Mouse (Mus musculus) inflammation-experienced regulatory T-cells, adult 6 months (primary cell): ENCODE measurements around the gene 4930503B20Rik. TPM values are rescaled to one million over a fixed set of nuclear protein-coding genes. Genes with fewer than 3 reads are reported as not detected.

Experiments used
- ATAC-seq: one replicate; pipeline ENCODE4 v1.8.0; 2017
- polyA plus RNA-seq, 3 experiments: library from polyadenylated mRNA; unstranded; fragments of 100-300 nt; shearing (Covaris generic); gene quantifications; one replicate each; pipeline ENCODE4 v1.2.1; 2017

4930503B20Rik gene
- polyA plus RNA-seq, 3 experiments from 2014 or later, result not detected

DNA sequence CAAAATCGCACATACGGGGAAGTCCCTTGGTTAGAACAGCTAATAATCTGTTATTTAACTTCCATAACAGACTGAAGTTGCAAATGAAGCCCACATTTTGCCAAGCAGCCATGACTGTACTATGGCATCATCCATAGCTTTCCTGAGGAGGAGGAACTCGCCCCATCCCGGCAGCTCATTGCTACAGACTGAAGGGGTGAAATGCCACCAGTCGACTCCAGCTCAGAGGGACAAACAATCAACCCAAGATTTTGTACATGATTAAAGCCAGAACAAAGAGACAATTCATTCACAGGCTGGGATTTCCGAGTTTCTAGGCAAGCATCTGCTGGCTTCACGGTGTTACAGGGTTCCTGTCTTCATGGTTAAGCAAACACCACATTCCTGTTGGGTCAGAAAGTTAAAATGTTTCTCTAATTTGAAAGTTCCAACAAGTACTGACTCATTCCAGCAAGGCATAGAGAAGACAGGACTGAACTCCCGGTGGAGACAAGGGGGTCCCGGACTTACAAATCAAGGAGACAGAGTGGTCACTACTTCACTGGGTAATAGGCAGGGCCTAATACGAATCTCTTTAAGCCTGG lies 1.7 kb downstream of the 4930503B20Rik start:
- ATAC-seq, result no peak

GRCm38 (mm10) chr3:146641818-146642427 lies 9.2 kb downstream of the 4930503B20Rik start:
- ATAC-seq, result no peak

- ATAC-seq, result no peak
Measured at GRCm38 (mm10) chr3:146632506-146632905, 18.6 kb downstream of the 4930503B20Rik start.

DNA sequence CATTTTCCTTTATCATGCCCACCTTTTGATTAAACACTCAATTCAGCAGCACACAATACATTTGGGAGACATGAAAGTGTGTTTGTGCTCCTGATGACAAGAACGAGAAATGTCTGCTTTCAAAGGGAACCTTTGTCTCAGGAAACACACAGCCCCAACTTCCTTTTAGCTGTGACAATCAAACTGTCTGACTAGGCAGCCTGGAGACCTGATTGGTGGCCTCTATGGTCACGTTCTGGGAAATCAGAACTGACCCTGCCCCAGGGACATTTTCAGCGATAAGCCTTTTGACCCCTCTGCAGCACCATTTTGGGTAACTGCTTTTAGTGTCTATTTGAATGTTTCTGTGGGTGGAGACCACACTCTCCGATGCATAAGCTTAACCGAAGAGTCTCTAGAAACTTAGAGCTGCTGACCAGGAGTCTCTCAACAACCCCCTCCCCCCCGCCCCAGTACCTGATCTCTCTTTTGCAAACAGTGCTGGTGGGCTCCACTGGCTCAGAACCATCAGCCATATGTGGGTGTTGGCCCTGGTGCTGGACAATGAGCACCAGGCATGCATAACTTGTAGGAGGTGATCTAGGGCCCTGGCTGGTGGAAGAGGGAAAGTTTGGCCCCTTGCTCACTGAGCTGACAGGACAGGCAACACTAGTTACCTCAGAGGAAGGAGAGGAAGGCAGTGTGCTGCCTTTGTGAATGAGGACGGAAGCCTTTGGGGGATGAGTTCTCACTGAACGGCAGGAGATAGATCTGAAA lies 22.7 kb downstream of the 4930503B20Rik start:
- no peak for ATAC-seq

DNA sequence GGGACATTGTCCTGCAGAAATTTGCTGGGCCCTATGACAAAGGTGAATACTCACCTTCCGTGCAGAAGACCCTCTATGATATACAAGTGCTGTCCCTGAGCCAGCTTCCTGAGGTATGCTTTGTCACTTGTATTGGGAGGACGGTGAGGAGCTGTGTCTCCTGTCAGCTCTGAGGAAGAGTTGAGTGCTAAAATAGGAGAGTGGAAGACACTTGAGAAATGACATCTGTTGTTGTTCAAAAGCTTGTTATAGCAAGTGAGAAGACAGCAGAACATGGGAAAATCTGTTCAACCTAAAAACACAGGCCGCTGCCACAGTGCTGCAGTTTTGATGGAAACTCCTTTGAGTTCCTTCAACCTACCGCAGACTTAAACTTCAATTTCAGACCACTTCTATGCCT lies 25.4 kb downstream of the 4930503B20Rik start:
- ATAC-seq, result no peak

DNA sequence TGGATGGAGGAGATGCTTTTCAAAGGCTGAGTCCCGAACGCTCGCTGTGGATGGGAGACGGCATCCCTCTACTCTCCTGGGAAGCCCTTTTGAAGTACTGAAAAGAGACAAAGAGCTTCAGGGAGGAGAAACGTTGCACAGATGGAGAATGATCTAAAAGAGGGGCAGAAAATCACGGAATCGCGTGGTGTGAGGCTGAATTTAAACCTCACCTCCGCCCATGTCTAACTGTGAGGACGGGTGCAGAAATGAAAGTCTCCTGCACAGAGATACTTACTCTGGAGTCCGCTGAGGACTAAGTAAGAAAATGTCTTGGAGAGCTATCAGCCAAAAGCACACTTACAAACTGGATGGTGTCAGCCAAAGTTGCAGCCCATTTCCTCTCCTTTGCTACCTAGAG lies 29.2 kb downstream of the 4930503B20Rik start:
- no peak for ATAC-seq

DNA sequence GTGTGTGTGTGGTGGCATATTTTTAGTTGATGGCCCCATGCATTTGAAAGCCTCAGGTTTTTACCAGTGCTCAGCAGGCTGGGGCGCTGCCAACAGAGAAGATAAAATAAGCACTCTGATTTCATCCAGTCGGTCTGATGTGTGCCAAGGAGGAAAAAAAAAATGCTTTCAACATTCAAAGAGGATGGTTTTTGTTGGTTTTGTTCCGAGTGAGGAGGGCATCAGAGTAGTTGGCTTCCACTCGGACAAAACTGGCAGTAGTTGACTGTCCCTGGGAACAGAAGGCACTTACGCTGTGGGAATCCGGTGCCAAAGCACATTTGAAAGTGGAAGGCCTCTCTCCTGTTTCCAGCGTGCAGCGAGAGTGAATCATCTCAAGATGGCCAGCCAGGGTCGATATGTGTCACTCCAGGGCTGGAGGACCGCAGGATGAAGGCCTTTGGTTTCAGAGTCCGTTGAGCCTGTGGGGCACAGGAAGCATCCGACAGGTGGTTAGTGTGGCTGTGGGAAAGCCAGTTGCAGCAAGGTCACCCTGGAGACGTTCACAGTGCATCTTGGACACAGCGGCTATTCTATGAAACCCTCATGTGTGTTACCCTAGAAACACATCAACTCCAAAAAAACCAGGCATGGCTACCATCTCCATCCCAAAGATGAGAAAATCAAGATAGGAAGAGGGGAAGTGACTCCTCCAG lies 30.4 kb downstream of the 4930503B20Rik start:
- no peak for ATAC-seq

DNA sequence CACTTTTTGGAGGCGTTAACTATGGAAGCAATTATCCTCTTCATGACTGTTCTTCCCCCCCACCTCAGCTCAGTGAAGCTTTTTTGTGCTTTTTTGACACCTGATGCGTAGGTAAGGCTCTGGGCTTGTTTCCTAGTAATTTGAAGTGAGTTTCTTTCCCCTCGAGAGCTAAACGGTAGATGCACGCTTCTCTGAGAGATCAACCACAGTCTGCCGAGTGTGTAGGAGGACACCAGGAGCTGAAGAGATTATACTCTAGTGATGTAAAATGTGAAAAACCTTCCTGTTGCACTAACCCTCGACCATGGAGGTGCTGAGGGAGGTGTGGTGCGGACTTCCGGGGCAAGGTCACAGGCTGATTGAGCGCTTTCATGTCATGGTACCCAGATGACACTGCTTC lies 31.0 kb downstream of the 4930503B20Rik start:
- ATAC-seq, result no peak

DNA sequence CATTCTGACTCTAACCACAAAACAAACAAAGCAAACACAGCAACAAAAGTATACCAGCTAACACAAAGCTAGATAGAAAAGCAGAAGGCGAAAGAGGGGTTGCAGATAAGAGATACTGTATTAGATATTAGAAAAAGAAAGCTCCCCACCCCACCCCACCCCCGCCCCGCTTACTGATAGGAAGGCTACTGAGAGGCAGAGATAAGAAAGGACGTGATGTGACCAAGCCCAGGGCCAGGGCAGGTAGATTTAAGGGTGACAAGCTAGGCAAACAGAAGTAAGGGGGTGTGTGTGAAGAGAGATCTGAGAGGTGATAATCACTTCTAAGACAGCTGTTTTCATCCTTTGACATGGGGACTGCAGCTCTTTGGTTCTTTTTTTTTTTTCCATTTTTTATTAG lies 32.8 kb downstream of the 4930503B20Rik start:
- no peak for ATAC-seq

DNA sequence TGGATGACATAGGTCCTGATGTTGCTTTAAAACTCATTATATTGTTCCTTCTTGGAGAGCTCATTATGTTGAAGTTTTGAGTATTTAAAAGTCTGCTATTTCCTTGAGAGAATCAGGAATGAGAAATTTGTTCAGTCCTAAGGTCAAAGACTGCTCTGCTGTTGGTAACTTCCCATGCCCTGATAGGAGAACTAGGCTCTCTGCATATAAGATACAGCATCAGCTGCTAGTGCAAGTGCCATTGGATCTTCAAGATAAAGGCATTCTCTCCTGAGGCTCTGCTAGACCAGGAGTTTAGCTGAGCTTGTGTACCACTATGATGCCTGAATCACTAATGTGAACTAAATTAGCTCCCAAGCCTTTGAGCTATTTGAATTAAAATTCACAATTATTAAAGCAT lies 33.2 kb downstream of the 4930503B20Rik start:
- no peak for ATAC-seq

GRCm38 (mm10) chr3:146616533-146617283 lies 34.4 kb downstream of the 4930503B20Rik start:
- ATAC-seq, result no peak

GRCm38 (mm10) chr3:146615496-146615895 lies 35.6 kb downstream of the 4930503B20Rik start, which contains the start of gene Dnase2b:
Dnase2b (minus strand) TSS chr3:146615596.
- ATAC-seq, result no peak

GRCm38 (mm10) chr3:146611821-146612220 lies 39.3 kb downstream of the 4930503B20Rik start:
- no peak for ATAC-seq

DNA sequence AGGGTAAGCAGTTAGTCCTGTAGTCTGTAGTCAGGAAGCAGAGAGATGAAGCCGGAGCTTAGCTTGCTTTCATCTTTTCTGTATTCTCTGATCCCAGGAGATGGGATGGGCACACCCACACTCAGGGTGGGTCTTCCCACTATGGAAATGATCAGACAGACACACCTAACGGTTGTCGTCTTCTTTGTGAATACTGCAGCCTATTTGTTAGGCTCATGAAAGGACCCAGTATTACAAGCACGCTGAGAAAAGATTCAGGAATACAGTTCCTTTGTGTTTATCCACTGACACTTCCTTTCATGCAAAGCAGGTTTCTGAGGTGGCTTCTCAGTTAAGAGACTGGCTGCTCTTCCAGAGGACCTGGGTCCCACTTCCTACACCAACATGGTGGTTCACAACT lies 39.9 kb downstream of the 4930503B20Rik start:
- ATAC-seq, result no peak

DNA sequence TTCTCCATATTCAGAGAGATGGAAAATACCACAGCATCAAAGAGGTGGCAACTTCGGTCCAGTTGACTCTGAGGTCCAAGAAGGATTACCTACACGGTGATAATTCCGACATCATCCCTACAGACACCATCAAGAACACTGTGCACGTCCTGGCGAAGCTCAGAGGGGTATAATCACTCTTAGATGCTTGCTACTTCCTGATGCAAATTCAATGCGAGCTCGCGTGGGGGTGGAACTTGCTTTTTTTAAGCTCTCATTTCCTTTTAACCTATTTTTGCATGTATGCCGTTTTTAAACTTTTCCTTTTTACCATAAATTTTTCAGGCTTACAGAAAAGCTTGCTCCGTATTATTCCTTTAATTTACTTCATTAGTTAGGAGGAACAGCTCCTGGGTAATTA lies 40.8 kb downstream of the 4930503B20Rik start:
- ATAC-seq, result no peak

GRCm38 (mm10) chr3:146607368-146607767 lies 43.7 kb downstream of the 4930503B20Rik start:
- no peak for ATAC-seq

- no peak for ATAC-seq
Measured at GRCm38 (mm10) chr3:146604647-146605046, 46.5 kb downstream of the 4930503B20Rik start.

GRCm38 (mm10) chr3:146602531-146602930 lies 48.6 kb downstream of the 4930503B20Rik start:
- ATAC-seq, result no peak

GRCm38 (mm10) chr3:146601205-146601604 lies 49.9 kb downstream of the 4930503B20Rik start:
- no peak for ATAC-seq

GRCm38 (mm10) chr3:146599198-146599900 lies 51.8 kb downstream of the 4930503B20Rik start:
- no peak for ATAC-seq

- no peak for ATAC-seq
Measured at GRCm38 (mm10) chr3:146598411-146598810, 52.7 kb downstream of the 4930503B20Rik start.

DNA sequence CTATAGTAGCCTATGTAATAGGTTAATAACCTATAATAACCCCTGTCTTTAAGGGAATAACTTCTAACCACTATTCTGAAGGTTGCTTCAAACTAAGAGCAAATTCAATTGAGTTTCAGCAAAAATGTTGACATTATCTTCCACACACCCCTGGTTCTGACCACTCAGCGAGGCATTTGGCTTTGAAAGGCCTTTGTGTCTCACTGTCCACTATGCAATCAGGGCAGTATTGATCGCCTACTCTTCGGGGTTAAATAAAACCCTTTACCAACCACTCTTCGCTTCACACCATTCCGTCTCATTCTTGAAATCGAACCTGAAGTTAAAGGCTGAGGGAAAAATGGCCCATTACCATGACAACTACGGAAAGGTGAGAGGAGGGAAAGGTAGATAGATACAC lies 54.3 kb downstream of the 4930503B20Rik start:
- no peak for ATAC-seq
